Mouse (Mus musculus) heart, postnatal 0 days (tissue): ENCODE results near the gene Fgfr2.

ENCODE experiments used
- CTCF ChIP-seq: IDR thresholded peaks from 2 replicates; pipeline ENCODE4 v1.5.1; 2016; ENCODE audit warnings: antibody characterized with exemption, control low read depth, low read depth
- EP300 ChIP-seq: IDR thresholded peaks from 2 replicates; pipeline ENCODE4 v1.6.1; 2016; ENCODE audit warnings: antibody characterized with exemption, low read depth

- TF ChIP-seq CTCF (no peak), EP300 (no peak)
Measured at GRCm38 (mm10) chr7:130890871-130891270, 2232.3 kb downstream of the Fgfr2 start.
